Mouse (Mus musculus) C3H10T1/2 (cell line): ENCODE measurements around the gene Olfm3. TPM values are rescaled to one million over a fixed set of nuclear protein-coding genes. Genes with fewer than 3 reads are reported as not detected.

Source experiments
- polyA plus RNA-seq, 2 experiments: library from polyadenylated mRNA; unstranded; fragments of >200 nt; fragmentation: generic; extraction: Trizol; gene quantifications; one replicate each; pipeline ENCODE4 v1.2.1; 2012; ENCODE audit warnings: missing spikeins in 2 of 2

Gene Olfm3
- not detected for polyA plus RNA-seq

DNA sequence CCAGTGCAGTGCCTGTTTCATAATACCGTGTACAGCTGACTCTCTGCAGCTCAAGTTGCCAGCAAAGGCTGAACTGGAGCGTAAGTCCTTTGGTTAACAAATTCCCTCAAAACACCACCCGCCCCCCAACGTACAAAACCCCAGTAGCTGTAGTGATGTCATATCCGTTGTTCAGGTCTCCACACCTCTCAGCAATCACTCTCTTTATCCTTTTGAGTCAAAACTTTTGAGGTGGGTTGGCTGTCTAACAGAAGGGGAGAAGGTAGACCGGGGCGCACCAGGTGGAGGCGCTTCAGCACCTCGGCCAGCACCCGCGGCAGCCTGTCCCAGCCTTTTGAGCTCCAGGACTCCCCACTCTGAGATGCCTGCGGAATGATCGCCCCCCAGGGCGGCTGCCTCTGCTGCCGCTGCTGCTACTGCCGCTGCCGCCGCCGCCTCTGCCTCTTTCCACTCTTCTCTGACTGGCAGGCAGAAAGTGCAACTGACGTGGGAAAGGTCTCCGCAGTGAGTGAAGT lies at the start of gene Olfm3:
Olfm3 (plus strand) TSS at position 155 of the 515 bp plus-strand sequence.

